Mouse (Mus musculus) ES-E14 (cell line): ENCODE results near the gene Mib2.
"Not testable (repeated sequence)": the region's sequence is repeated elsewhere in the genome, so short reads cannot be mapped to it uniquely, and the experiment has no call there.

Experiments used
- CHD2 ChIP-seq: IDR thresholded peaks from 2 replicates; pipeline ENCODE4 v1.6.1; 2014; ENCODE audit warnings: mild to moderate bottlenecking, low read depth, low read length, inconsistent platforms
- HCFC1 ChIP-seq: IDR thresholded peaks from 2 replicates; pipeline ENCODE4 v1.6.1; 2012; ENCODE audit warnings: low read length, inconsistent platforms, borderline replicate concordance; ENCODE audit not compliant: insufficient read depth
- MAFK ChIP-seq: IDR thresholded peaks from 2 replicates; pipeline ENCODE4 v1.6.1; 2014; ENCODE audit warnings: mild to moderate bottlenecking, low read depth, low read length, inconsistent platforms; ENCODE audit not compliant: insufficient read depth
- ZNF384 ChIP-seq: IDR thresholded peaks from 2 replicates; pipeline ENCODE4 v1.6.1; 2012; ENCODE audit warnings: low read depth, low read length, inconsistent platforms

- not testable (repeated sequence) for TF ChIP-seq HCFC1, MAFK, ZNF384, CHD2
These were observed 18.8 kb upstream of the Mib2 start for GRCm38 (mm10) chr4:155687764-155688163.
